Mouse (Mus musculus) c-Kit-negative CD71-positive TER-119-positive erythroid progenitor cells, embryonic 14.5 days (primary cell): ENCODE results near the gene Shc3.

Experiments
- DNase-seq: peaks from one replicate; pipeline ENCODE4 v3.0.0-alpha.2; 2013; ENCODE audit warnings: low read depth, low spot score

Shc3 gene

GRCm38 (mm10) chr13:51482786-51483185 is 86.4 kb downstream of the Shc3 start:
- DNase-seq, result no peak

- no peak for DNase-seq
These were observed 88.7 kb downstream of the Shc3 start for GRCm38 (mm10) chr13:51480341-51481011.

GRCm38 (mm10) chr13:51479826-51480225 is 89.4 kb downstream of the Shc3 start:
- DNase-seq, result no peak

DNA sequence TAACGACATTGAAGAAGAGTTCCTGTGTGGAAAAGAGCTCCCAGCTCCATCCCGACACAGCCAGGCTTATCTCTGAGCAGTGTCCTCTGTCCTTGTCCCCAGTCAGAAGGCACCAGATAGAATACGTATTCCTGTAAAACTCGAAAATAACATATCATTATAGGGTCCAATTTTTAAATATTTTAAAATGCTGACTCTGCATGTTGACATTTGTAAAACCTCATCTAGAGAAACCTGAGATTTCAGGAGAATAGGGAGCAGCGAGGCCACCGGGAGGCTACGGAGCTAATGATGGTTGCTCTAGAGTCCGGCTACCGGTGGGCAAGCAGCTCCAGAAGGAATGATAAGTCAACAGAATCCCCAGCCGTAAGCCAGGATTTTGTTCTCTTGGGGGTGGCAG is 92.2 kb downstream of the Shc3 start:
- DNase-seq, result no peak

DNA sequence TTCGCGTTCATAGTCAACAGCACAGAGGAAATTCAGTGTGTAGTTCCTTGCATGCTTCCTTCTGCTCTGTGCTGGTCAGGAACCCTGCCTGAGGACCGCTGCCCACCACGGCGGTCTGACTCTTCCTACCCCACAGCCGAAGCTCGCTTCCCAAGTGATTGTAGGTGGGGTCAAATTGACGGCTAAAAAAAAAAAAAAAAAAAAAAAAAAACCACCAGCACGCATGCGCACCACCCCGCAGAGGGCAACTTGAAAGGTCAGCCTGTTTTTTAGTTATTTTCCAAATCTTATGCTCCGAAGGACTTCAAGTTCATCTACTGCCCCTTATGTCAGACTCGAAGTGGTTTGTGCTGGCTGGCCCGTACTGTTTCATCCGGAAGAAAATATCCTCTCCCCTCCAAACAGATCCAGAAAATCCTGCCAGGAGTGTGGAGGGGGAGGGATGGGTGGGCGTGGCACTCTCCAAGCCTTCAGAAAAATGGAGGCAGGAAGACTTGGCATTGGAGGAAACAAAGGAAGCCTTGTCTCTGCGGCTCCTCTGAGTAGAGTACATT is 100.4 kb downstream of the Shc3 start:
- DNase-seq, result no peak

GRCm38 (mm10) chr13:51466117-51466841 is 102.9 kb downstream of the Shc3 start:
- no peak for DNase-seq

DNA sequence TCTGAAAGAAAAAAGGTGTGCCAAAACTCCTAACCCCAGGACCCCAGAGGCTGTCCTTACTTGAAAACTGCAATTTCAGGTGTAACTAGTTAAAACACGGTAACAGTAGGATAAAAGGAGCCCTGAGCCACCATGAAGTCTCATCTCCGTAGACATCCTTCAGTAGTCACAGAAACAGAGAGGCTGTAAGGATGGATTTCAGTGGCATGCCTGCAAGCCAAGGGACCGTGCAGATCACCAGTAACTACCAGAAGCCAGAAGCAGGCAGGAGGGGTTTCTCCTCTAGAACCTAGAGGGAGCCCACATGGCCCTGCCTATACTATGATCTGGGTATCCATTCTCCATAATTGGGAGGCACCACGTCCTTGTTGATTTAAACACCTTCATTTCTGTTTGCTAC is 104.9 kb downstream of the Shc3 start:
- DNase-seq, result no peak

DNA sequence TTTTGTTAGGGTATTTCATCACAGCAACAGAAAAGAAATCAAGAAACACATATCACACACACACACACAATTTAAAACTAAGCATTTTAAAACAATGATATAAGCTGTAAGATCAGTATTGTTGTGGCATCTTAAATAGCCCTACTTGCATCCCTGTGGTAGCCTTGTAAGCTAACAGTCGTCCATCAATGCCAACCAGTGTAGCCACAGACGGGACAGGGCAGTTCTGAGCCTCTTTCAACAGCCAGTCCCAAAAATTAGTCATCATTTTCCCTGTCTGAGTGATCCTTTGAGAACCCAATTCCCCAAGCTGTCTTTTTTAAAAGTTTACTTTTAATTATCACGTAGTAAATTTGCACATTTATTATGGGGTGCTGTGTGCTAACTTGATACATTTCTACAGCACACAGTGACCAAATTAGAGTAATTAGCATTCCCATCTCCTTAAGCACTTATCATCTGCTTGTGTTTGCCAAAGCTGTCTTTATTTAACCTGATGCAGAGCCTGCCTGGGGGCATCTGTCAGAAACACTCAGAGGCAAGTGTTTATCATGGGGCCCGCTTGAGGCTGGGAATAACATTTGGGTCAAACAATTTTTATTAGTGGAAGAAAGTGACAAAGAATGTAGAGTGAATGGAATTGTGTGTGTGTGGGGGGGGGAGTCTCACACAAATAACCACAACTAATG is 112.9 kb downstream of the Shc3 start:
- no peak for DNase-seq

DNA sequence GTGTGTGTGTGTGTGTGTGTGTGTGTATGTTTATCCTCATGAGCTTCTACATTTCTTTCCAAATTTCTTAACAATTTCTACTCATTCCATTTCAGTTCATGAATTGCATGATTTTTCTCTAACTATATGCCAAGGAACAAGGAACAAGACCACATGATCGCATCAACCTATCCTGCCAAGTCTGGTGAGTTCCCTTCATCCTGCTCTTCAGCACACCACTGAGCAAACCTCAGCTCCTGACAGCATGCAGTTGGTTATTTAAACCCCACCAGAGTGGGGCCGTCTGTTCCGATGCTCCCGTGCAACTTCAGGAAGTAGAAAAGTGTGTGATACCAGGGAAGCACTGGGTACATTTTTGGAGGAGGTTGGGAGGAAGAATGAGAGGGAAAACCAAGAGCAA is 122.7 kb downstream of the Shc3 start:
- no peak for DNase-seq

- DNase-seq, result no peak
These were observed 126.3 kb downstream of the Shc3 start for GRCm38 (mm10) chr13:51442922-51443321.

DNA sequence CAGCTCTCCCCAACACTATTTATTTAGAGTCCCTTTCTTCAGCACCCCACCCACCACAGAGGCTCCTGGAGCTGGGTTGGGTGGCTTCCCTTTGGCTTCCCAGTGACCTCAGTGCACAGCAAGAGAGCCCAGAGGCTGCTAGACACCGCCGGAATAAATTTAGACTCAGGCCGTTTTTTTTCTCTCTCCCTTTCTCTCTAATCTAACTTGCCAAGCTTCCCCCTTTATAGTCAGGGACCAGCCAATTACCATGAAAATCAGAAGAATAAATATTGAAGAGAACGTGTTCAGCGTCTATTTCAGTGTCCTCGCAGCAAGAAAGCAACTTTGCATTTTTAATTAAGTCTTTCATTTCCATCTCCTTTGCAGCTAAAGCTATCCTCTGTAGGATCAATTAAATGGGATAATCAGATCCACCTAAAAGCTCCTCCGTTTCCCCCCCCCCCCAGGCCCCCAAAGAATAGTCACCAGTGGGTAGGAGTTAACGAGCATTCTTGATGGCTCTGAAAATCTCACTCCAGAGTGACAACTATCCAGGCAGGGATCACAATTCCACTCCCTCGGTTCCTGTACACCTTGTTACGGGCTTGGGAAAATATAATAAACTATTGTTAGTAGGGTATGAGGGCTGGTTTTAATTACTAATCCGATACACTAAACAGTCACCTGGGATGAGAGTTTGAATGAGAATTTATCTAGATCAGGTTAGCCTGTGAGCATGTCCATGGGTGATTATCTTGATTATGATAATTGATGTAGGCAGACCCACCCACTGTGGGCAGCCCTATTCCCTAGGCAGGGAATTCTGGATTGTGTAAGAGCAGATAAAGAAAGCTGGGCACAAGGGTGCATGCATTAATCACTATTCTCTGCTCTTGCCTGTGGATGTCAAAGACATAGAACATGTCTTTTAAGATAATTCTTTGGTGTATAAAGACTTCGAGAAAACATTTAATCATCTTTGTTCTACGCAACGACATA is 131.8 kb downstream of the Shc3 start:
- no peak for DNase-seq

DNA sequence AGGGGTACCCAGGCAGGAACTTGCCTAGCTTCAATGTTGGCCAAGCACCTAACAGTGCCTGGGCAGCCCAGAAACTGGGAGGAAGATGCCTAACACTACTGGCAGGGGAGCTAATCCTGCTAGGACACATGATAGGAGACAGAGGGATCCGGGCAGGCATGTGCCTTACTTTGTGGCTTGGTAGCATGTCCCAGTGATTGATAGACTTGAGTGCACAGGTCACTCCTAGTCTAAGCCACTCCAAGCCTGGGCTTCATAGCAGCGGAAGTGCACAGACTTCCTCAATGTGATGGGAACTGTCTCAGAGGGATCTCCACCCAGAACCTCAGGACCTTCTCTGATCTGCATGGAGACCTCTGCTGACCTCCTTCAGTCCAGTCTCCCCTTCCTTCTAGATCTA is 134.1 kb downstream of the Shc3 start:
- no peak for DNase-seq

GRCm38 (mm10) chr13:51434460-51434859 is 134.8 kb downstream of the Shc3 start:
- DNase-seq, result no peak

- DNase-seq, result no peak
These were observed 135.8 kb downstream of the Shc3 start for GRCm38 (mm10) chr13:51433371-51433770.

DNA sequence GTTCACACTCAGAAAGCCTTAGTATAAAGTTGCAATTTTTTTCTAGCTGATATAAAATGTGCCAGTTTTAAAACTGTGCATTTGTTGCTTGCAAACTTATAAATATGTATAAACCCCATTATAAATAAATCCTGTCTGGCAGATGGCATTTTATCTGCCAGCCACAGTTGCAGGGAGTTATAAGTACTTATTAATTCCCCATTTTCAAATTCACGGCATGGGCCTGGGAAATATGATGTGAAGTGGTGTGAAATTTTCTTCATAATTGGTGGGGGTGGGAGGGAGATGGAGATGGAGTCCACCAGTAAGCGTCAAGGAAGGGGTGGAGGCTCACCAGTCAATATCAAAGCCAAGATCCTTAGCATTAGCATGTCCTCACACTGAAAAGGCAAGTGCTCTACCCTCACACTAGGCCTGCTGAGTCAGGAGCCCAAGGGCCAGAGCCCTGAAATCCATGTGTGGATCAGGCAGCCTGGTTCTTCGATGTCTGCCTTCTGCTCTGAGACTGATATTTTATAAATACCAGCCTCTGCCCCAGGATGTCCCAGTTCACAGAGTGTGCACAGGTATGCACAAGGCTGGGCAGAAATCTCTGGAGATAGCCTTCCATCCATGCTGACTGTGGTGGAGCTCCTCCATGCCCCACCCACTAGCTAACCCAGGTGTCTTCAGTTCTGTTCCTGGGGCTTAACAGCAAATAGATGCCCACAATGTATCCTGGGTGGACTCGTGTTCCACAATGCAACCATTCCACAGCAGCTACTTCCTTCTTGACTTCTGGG is 143.4 kb downstream of the Shc3 start:
- no peak for DNase-seq

DNA sequence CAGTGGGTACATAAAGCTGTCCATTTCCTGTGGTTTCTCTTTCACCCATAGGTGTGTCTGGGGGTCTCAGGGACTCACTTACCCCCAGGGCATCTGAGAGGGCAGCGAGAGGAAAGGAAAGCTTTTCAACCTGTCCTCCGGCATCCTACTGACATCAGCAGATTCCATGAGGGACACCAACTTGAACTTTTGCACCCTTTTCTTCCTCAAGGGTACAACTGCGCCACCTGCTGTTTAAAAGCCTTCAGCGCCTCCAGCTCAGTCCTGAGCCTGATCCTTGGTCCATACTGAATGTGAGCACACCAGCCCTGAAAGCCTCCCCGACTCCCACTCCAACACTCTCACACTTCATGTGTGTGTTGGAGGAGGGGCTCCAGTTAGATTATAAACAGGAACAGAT is 144.6 kb downstream of the Shc3 start:
- DNase-seq, result no peak

DNA sequence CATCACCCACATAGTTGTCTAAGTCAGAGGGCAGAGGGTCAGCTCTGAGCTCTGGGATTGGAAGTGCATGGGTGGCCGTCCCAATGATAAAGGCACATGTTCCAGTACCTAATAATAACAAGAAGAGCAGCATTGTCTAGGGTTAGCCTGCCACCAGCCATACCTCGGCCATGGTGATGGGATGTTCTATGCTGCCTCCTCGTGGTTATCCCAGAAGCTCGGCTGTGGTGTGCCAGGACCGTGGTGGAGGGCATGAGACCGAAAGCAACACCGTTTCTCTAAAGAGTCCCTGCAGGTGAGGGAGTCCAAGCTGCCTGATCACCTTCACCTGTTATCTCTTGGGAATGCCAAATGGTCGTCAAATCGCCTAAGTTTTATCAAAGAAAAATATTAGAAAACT is 145.6 kb downstream of the Shc3 start:
- DNase-seq, result no peak

DNA sequence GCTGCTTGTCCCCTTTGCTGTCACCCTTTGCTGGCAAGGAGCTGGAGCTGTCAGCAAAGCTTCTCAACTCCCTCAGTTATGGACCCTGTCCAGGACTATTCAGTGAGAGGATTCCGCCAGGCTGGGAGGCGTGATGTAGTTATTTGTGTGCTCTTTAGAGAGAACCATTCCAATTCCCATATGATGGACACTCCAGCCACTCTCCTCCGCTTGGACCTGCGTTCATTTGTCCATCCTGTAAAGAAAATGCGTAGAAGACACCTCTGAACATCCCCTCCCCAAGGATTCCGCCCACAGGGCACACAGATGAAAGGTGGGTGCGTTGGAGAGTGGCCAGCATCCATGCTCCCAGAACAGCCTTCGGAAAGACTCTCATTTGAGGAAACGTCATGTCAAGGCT is 148.4 kb downstream of the Shc3 start:
- DNase-seq, result no peak

- DNase-seq, result no peak
These were observed 149.7 kb downstream of the Shc3 start for GRCm38 (mm10) chr13:51419501-51419900.

DNA sequence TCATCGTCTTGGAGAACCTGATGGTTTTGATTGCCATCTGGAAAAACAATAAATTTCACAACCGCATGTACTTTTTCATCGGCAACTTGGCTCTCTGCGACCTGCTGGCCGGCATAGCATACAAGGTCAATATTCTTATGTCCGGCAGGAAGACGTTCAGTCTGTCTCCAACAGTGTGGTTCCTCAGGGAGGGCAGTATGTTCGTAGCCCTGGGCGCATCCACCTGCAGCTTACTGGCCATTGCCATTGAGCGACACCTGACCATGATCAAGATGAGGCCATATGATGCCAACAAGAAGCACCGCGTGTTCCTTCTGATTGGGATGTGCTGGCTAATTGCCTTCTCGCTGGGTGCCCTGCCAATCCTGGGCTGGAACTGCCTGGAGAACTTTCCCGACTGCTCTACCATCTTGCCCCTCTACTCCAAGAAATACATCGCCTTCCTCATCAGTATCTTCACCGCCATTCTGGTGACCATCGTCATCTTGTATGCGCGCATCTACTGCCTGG is 150.2 kb downstream of the Shc3 start:
- DNase-seq, result no peak
